Comparison of ENCODE assay signal across 9 mouse cellular contexts in the genomic region with DNA sequence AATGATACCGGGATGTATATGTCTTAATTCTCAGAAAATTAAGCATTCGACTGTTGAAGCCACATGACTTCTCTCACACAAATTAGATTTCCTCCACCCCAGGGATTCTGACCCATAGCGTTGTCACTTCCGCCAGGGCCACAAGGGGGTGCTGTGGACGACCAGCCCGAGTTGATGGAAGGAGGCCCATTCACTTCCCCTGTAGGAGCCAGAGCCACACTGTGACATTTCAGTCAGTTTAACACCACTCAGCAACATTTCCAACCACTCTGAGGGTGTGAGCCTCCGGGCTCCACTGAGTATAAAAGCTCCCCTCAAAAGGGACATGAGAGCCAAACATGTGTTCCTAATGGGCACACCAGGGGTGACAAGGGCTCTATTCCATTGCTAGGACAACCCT. TPM values are rescaled to one million over a fixed set of nuclear protein-coding genes. Genes with fewer than 3 reads are reported as not detected.
DNase-seq lines count a peak whose midpoint lies in the region; TF ChIP-seq lines count a peak whose summit lies in the region.
"Had no signal": no experiment of that assay in that cellular context is flagged by ENCODE, and none has a peak within 500 bp of the region (broad histone marks: within the 10 kb centered on the region; RNA-seq: fewer than 3 reads in every experiment).

No protein-coding gene starts in this region.

- no peaks in the 10 kb centered on the region for H3K27me3 ChIP-seq in forebrain, embryonic 10.5 days (ENCODE audit: poor library complexity, severe bottlenecking)

- DNase-seq in ES-E14 (ENCODE audit: low read depth, low spot score), result peak; percentile 72
- peak; percentile 57 to 68 for DNase-seq in adrenal gland, postnatal 36 days
- peak; percentile 53 for DNase-seq in forebrain, embryonic 10.5 days (ENCODE audit: extremely low spot score, low spot score)
- peak; percentile 73 to 87 for DNase-seq in heart, postnatal 10 days
- DNase-seq in layer of hippocampus, adult 18-20 months (ENCODE audit: low spot score in 2 of 2), result peak; percentile 24 to 62
- peak; percentile 85 for DNase-seq in lung, postnatal 10 days
- DNase-seq in right cerebral cortex, postnatal 14 days, result peak; percentile 67
- DNase-seq in spleen, postnatal 36 days (ENCODE audit: low spot score in 2 of 2), result no peak

- no peaks in the 10 kb centered on the region for H3K9me3 ChIP-seq in ES-E14 (ENCODE audit: control insufficient read depth, insufficient read depth, low read depth, low read length)
- peaks cover 5% of the 10 kb centered on the region for H3K9me3 ChIP-seq in forebrain, embryonic 10.5 days
- H3K9me3 ChIP-seq: heart, embryonic 13.5 days had no signal

- peaks cover 0 to 9% of the 10 kb centered on the region in 2 experiments; a peak in 2 of 4 replicates for H3K4me1 ChIP-seq in ES-E14 (ENCODE audit: control insufficient read depth in 2 of 2, insufficient read depth in 2 of 2, low read length in 2 of 2, poor library complexity in 1 of 2)
- H3K4me1 ChIP-seq in forebrain, embryonic 10.5 days, result peaks cover 43% of the 10 kb centered on the region

- WGBS in forebrain, embryonic 10.5 days, result 81% methylated on average over 7 of the region's 7 CpGs

- no peaks in the 10 kb centered on the region for H3K36me3 ChIP-seq in ES-E14 (ENCODE audit: control insufficient read depth, insufficient read depth, low read length, poor library complexity, severe bottlenecking)
- no peaks in the 10 kb centered on the region for H3K36me3 ChIP-seq in forebrain, embryonic 10.5 days (replicated peaks)
- H3K36me3 ChIP-seq: heart, embryonic 13.5 days had no signal

- no peak overlapping the region for H3K4me3 ChIP-seq in ES-E14 (ENCODE audit: insufficient read depth in 1 of 2, low read depth in 1 of 2, low read length in 2 of 2, poor library complexity in 1 of 2, severe bottlenecking in 1 of 2)
- no peak overlapping the region for H3K4me3 ChIP-seq in forebrain, embryonic 10.5 days
- H3K4me3 ChIP-seq: heart, embryonic 13.5 days had no signal

- no peak overlapping the region for H3K27ac ChIP-seq in ES-E14 (ENCODE audit: insufficient read depth, low read depth, low read length, poor library complexity, severe bottlenecking)
- H3K27ac ChIP-seq in forebrain, embryonic 10.5 days, result peak overlapping the region; percentile 81
- H3K27ac ChIP-seq: heart, embryonic 13.5 days had no signal

- in situ Hi-C loops in ES-E14 (cut with MboI; ENCODE audit: low sequenced_read_pairs in 2 of 2, unreplicated experiment in 2 of 2), result no loop called here

- intact Hi-C loops in heart, postnatal 10 days (cut with DNase I), result loop anchor here (5.0 to 10.0 kb wide), 4 partner anchors 178 to 878 kb away; partner anchors contain the start of gene Sh3bp4

- no peak overlapping the region for H3K9ac ChIP-seq in ES-E14 (ENCODE audit: insufficient read depth, low read depth, low read length, poor library complexity, severe bottlenecking)
- H3K9ac ChIP-seq: heart, embryonic 13.5 days had no signal

TF ChIP-seq in ES-E14, 5 proteins besides CTCF, POLR2A, EP300 and RAD21:
- no peak for TF ChIP-seq CHD2 (IDR thresholded peaks at IDR 0.05; ENCODE audit: low read depth, low read length)
- 0 out of 2 replicates have a peak, but pooled peaks have one; percentile 17 for TF ChIP-seq MAFK (IDR thresholded peaks at IDR 0.05; ENCODE audit: insufficient read depth, low read depth, low read length)
- peak; percentile 51; the same call in 1 of the 2 replicates for TF ChIP-seq ZC3H11A (IDR thresholded peaks at IDR 0.05; ENCODE audit: borderline replicate concordance, low read depth, low read length)
TF ChIP-seq in ES-E14: peak in this region for 2.

RNA-seq across cellular contexts. Expression of gene Arl4c, which starts 54.6 kb away (rescaled TPM):
- total RNA-seq in ES-E14 (2012; rRNA removed), result 21.1 and 37.7 TPM in 2 replicates
- total RNA-seq in adrenal gland, postnatal 36 days (2021), result 10 to 100 TPM; 11.2 to 15.2 TPM
- polyA plus RNA-seq in forebrain, embryonic 10.5 days (2016; fragmentation: Nextera tagmentation; extraction: Ambion mirVana), result 21.8 and 22.3 TPM in 2 replicates
- total RNA-seq in heart, postnatal 10 days (2021), result 10 to 100 TPM; 18.8 to 21.0 TPM
- 10 to 100 TPM; 25.2 to 28.2 TPM for total RNA-seq in layer of hippocampus, adult 18-20 months (2021)

Comparison
In these comparisons a context has a peak if more than half of its experiments do, and no peak if none do; other contexts are left out.
1. DNase-seq: peak in ES-E14 (single experiment), adrenal gland, postnatal 36 days (2 of 2), forebrain, embryonic 10.5 days (single experiment), heart, postnatal 10 days (2 of 2), layer of hippocampus, adult 18-20 months (2 of 2), lung, postnatal 10 days (single experiment) and right cerebral cortex, postnatal 14 days (single experiment); none in spleen, postnatal 36 days (0 of 2).